Comparison of ENCODE assay signal across 22 mouse cellular contexts in the genomic region with DNA sequence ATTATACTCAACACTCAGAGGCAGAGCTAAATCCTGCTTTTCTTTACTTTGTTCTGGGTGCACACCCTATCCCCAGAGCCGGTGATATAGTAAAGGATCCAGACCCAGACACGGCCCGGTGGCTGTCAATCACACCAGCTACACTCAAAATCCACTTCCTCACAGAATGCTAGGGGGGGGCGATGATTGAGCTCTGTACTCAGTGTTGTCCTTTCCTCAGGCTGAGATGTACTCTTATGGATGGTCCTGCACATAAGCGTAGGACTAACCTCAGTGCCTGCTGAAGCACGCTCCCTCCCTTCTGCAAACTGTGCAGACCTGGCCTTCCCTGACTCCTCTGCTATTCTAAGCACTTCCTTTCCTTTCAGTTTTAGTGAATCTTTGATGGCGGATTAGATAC. TPM values are rescaled to one million over a fixed set of nuclear protein-coding genes. Genes with fewer than 3 reads are reported as not detected.
"Had no signal": no experiment of that assay in that cellular context is flagged by ENCODE, and none has a peak within 500 bp of the region (broad histone marks: within the 10 kb centered on the region; RNA-seq: fewer than 3 reads in every experiment).

No protein-coding gene starts in this region.

- H3K9ac ChIP-seq: liver, embryonic 12.5 days; liver, embryonic 14.5 days; lung, embryonic 14.5 days; midbrain, embryonic 12.5 days; neural tube, embryonic 12.5 days; stomach, embryonic 15.5 days had no signal

- ATAC-seq: liver, embryonic 12.5 days had no signal

- H3K36me3 ChIP-seq: liver, embryonic 12.5 days; midbrain, embryonic 12.5 days; neural tube, embryonic 12.5 days; stomach, embryonic 15.5 days had no signal

- H3K4me3 ChIP-seq: liver, embryonic 12.5 days; midbrain, embryonic 12.5 days; neural tube, embryonic 12.5 days; stomach, embryonic 15.5 days had no signal

- DNase-seq: lung, adult 18-20 months; lung, embryonic 14.5 days; lung, postnatal 10 days; lung, postnatal 4 days; right cerebral cortex, postnatal 14 days; thymus, adult 2 months; thymus, postnatal 25 days; thymus, postnatal 4 days had no signal

- H3K4me1 ChIP-seq: neural tube, embryonic 12.5 days; stomach, embryonic 15.5 days had no signal

- H3K9me3 ChIP-seq: liver, embryonic 12.5 days; midbrain, embryonic 12.5 days; neural tube, embryonic 12.5 days; stomach, embryonic 15.5 days had no signal

- H3K4me2 ChIP-seq: liver, embryonic 12.5 days; lung, embryonic 14.5 days; midbrain, embryonic 12.5 days; neural tube, embryonic 12.5 days; stomach, embryonic 15.5 days had no signal

- H3K27me3 ChIP-seq: liver, embryonic 12.5 days; neural tube, embryonic 12.5 days; stomach, embryonic 15.5 days had no signal

- H3K27ac ChIP-seq: liver, embryonic 12.5 days; liver, embryonic 14.5 days; midbrain, embryonic 12.5 days; neural tube, embryonic 12.5 days; stomach, embryonic 15.5 days; stomach, postnatal 0 days had no signal

RNA-seq across cellular contexts. Expression of a gene that starts 29.6 kb away (rescaled TPM):
- total RNA-seq: megakaryocyte, adult 5-6 weeks; megakaryocyte-erythroid progenitor cell, adult 5-6 weeks had no signal
- polyA plus RNA-seq: liver, embryonic 12.5 days; liver, embryonic 14.5 days; liver, embryonic 16.5 days; lung, embryonic 14.5 days; lung, embryonic 16.5 days; midbrain, embryonic 12.5 days; myocyte; neural tube, embryonic 12.5 days; neural tube, embryonic 14.5 days; spleen, adult 2 months; stomach, embryonic 15.5 days; stomach, postnatal 0 days; urinary bladder, adult 2 months had no signal
